Mouse (Mus musculus) T-cell, adult 2 months (primary cell): ENCODE data around the gene Gimap9.
A peak's percentile ranks its signal among the peaks of the same experiment; 100 is the strongest.

Experiments used
- DNase-seq: peaks from one replicate; pipeline ENCODE4 v3.0.0; 2022; ENCODE audit warnings: low spot score

The Gimap9 gene

GRCm38 (mm10) chr6:48689320-48689719 is 13.4 kb downstream of the Gimap9 start:
- peak; percentile 24 for DNase-seq

- DNase-seq = no peak
Measured at GRCm38 (mm10) chr6:48692962-48693361, 17.0 kb downstream of the Gimap9 start.

DNA sequence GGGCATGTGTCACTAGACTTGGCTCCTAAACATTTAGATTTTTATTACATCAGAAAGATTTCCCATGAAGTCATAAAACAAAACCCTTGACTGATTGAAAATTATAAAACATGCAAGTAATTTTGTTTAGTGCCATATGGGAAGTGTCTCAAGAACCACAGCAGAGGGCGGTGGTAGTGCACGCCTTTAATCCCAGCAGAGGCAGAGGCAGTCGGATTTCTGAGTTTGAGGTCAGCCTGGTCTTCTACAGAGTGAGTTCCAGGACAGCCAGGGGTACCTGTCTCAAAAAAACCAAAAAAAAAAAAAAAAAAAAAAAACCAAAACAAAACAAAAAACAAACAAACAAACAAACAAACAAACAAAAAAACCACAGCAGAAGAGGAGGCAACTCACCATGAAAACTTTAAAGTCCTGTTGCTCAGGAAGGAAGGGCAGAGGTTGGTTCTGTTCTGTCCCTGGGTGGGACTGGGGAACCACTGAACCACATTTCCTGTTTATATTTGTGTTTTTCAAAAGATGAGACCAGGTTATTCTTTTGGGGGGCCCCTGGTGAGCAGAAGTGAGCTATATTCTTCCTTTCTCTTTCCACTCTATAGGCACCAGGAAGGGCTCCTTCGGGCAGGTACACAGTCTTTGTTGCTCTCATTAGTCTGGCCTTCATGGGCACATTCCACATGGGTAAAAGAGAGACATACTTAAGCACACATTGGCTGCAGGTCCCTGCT is 21.1 kb downstream of the Gimap9 start:
- DNase-seq = peak; percentile 40

DNA sequence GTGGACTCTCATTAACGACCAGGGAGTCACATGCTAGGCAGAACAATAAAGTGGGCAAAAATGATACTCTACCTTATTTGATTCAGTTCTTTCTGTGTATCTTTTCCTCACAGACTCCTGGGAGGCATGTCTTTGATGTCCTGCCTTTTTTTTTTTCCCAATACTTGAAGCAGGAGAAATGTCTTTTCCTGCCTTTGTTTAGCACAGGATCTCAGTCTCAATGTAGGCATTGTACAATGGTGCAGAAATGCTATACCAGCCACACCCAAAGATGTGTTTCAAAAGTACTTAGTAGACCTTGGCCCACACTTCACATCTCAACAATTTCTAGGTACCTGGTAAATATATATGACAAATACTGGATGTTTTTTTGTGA is 21.6 kb downstream of the Gimap9 start:
- DNase-seq = no peak

DNA sequence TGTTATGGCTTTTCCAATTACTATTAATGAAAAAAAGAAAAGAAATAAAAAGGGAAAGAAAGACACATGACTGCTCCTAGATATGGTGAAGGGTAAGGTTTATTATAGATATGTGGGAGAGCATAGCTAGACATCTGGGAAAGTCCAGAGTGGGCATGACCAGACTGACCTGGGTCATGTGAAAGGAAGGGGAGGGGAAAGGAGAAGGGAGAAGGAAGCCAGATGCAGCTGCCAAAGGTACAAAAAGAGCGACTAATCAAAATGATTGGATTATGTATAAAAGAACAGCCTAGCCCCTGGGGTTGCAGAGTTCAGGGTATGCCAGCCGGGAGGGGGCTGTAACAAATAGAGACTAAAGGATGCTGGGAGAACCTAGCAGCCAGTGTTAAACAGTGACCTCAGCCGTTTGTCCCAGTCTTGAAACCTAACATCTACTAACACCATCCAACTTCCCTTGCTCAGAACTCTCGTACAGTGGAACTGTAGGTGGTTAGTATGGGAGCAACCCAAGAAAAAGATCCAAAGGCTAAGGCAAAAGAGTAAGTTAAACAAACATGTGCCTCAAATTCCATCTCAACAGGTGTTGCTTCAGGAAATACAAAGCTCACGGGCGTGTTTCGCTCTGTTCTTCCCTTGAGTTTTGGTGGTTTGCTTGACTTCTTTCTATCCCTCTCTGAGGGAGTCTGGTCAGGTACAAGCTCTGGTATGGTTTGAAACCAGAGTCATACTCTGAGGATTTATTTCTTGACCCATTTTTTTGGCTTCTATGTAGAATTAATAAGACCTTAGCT is 22.3 kb downstream of the Gimap9 start:
- DNase-seq = no peak

- no peak for DNase-seq
Measured at GRCm38 (mm10) chr6:48698888-48699287, 23.0 kb downstream of the Gimap9 start.

- peak; percentile 50 for DNase-seq
Measured at GRCm38 (mm10) chr6:48700251-48701075, 24.5 kb downstream of the Gimap9 start.

- DNase-seq = peak; percentile 22
Measured at GRCm38 (mm10) chr6:48702146-48702545, 26.2 kb downstream of the Gimap9 start.

- DNase-seq = no peak
Measured at GRCm38 (mm10) chr6:48702601-48703000, 26.7 kb downstream of the Gimap9 start.

- DNase-seq = no peak
Measured at GRCm38 (mm10) chr6:48704146-48704545, 28.2 kb downstream of the Gimap9 start.

- DNase-seq = peak; percentile 63
Measured at GRCm38 (mm10) chr6:48706130-48706529, 30.2 kb downstream of the Gimap9 start.

DNA sequence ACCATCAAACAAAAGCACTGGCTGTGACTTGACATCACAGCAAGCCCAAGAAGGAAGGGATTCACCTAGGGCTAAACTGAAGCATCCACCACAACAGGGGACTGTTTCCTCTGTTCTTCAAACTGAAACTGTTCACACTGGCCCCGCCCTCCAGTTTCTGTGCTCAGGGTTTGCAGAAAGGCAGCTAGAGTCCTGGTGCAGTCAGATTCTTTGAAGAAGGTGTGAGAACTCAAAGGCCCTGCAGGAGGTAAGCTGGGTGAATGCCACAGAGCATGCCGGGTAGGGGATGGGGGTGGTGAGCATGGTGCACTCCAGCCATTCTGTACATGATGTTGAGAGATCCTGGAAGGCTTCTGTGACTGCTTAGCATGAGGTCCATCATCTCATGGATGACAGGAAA is 42.5 kb downstream of the Gimap9 start, which contains the start of the genes Gm28053 and Gimap7:
TSS of gene Gm28053 (plus strand) at position 153 of the 400 bp plus-strand sequence.
TSS of gene Gimap7 (plus strand) at position 167 of the 400 bp plus-strand sequence.
- peak; percentile 90 for DNase-seq

DNA sequence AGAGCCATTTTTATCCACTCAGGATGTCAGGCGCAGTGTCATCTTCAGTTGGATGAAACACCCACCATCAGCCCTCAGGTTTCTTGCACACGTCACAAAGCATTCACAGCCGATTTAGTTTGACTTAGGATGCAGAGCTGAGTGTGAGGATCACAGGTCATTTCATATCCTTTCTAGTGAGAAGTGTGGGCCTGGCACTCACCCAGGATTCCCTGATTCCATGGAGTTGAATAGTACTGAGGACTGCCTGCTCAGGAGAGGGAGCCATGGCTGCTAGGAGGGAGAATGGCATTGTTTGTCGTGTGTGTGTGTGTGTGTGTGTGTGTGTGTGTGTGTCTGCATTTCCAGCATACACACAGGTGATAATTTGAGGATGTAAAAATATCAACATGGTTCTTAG is 44.4 kb downstream of the Gimap9 start:
- DNase-seq = no peak

DNA sequence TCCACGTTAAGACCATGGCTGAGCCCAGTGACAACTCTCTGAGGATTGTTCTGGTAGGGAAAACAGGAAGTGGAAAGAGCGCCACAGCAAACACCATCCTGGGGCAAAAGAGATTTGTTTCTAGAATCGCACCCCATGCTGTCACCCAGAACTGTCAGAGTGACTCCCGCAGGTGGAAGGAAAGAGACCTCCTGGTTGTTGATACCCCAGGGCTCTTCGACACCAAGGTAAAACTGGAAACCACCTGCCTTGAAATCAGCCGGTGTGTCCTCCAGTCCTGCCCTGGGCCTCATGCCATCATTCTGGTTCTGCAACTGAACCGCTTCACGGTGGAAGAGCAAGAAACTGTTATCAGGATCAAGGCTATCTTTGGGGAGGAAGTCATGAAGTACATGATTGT is 47.5 kb downstream of the Gimap9 start:
- peak; percentile 52 for DNase-seq

- DNase-seq = peak; percentile 88
Measured at GRCm38 (mm10) chr6:48725476-48725875, 49.5 kb downstream of the Gimap9 start.

DNA sequence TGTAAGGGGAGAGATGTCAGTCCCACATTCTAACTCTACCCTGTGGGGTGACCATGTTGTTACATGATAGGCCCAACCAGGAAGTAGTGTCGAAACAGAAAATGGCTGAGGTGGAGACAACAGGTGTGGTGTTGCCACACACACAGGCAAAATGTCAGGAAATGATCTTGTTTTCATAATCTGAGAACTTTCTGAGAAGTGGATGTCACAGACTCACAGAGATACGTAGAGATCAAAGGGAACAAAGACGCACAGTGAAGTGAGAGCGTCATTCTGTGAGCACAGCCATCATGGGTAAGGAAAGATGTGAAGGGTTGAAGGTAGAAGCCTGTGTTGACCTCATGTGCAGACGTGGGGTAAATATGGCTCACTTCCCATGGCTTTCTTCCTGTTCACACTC is 51.8 kb downstream of the Gimap9 start:
- peak; percentile 91 for DNase-seq
